Mouse (Mus musculus): ENCODE data around the gene Arpc1b.

GRCm38 (mm10) chr5:145126580-145126979 is 12.6 kb downstream of the Arpc1b start:
- TF ChIP-seq POLR2A (IDR thresholded peaks at IDR 0.05; ENCODE audit: borderline replicate concordance, control insufficient read depth, low read depth, low read length) (no peak), CTCF (IDR thresholded peaks at IDR 0.05; ENCODE audit: control insufficient read depth, insufficient read depth, low read length) (no peak)
